Comparison of ENCODE assay signal across 9 mouse cellular contexts in the genomic region with DNA sequence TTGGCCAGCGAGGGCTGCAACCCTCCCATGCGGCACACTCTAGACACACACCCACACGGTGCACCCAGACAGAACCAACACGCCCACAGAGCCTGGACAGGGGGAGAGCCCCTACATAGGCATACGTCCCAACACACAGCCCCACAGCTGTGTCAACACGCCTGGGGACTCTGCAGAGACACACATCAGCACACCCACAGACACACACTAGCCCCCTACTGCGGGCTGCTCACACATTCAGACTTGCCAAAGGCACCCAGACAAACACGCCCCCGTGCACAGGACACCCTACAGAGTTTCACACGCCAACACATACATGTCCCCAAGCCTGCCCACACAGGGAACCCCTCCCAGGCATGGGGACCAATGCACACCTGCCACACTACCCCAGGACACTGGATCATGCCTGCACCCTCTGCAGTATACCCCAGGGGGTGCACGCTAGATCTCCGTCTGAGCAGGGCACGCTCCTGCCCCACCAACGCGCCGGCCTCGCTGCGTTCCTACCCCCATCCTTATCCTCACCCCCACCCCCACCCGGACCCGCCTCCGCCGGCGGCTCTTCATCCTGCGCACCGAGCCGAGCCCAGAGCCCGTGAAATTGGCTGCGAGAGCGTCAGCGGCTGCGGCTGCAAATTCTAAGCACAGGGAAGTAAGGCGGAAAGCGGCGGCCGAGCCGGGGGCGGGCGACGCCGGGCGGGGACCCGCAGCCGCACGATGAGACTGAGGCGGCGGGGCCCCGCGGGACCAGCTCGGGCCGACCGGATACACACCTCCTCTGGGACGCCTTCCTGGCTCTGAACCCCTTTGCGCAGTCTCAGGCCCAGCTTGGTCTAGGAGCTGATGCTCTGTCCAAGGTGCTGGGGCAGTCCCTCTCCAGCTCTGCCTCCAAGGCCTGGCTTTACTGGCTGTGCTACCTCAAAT. TPM values are rescaled to one million over a fixed set of nuclear protein-coding genes. Genes with fewer than 3 reads are reported as not detected.
DNase-seq lines count a peak whose midpoint lies in the region; ATAC-seq and TF ChIP-seq lines count a peak whose summit lies in the region.
"Had no signal": no experiment of that assay in that cellular context is flagged by ENCODE, and none has a peak within 500 bp of the region (broad histone marks: within the 10 kb centered on the region; RNA-seq: fewer than 3 reads in every experiment).

No protein-coding gene starts in this region.

- no peak overlapping the region for H3K27ac ChIP-seq in embryonic facial prominence, embryonic 12.5 days
- no peak overlapping the region; the same call in 1 of the 2 replicates for H3K27ac ChIP-seq in hindbrain, embryonic 15.5 days (replicated peaks)
- no peak overlapping the region for H3K27ac ChIP-seq in liver, embryonic 12.5 days

- peak; percentile 46 for DNase-seq in gastrocnemius, postnatal 25 days
- no peak for DNase-seq in gastrocnemius, adult 8-10 months (ENCODE audit: low spot score in 2 of 2)
- DNase-seq in right cerebral cortex, adult 2 months (ENCODE audit: low spot score in 2 of 2): peak; percentile 72 to 81
- DNase-seq in urinary bladder, postnatal 25 days (ENCODE audit: low spot score): no peak

- H3K4me2 ChIP-seq in embryonic facial prominence, embryonic 12.5 days (replicated peaks): peak overlapping the region; percentile 47
- H3K4me2 ChIP-seq in hindbrain, embryonic 15.5 days: peak overlapping the region; percentile 61
- H3K4me2 ChIP-seq in liver, embryonic 12.5 days: peak overlapping the region; percentile 41

- 0 out of 2 replicates have a peak, but pooled peaks have one; percentile 16 for ATAC-seq in embryonic facial prominence, embryonic 12.5 days (ENCODE audit: insufficient number of reproducible peaks, insufficient read depth, low FRiP score, low TSS enrichment)
- ATAC-seq in hindbrain, embryonic 15.5 days (ENCODE audit: low FRiP score, low read depth): 0 out of 2 replicates have a peak, but pooled peaks have one; percentile 16
- no peak for ATAC-seq in liver, embryonic 12.5 days
- ATAC-seq: Patski had no signal

- TF ChIP-seq CTCF in E14TG2a.4 (conservative IDR thresholded peaks at IDR 0.05; ENCODE audit: low read length): no peak

- no peaks in the 10 kb centered on the region for H3K36me3 ChIP-seq in E14TG2a.4 (ENCODE audit: insufficient read depth, low read length)
- H3K36me3 ChIP-seq in embryonic facial prominence, embryonic 12.5 days: no peaks in the 10 kb centered on the region
- H3K36me3 ChIP-seq in hindbrain, embryonic 15.5 days: no peaks in the 10 kb centered on the region
- H3K36me3 ChIP-seq in liver, embryonic 12.5 days: no peaks in the 10 kb centered on the region

- H3K9ac ChIP-seq in embryonic facial prominence, embryonic 12.5 days: no peak overlapping the region
- H3K9ac ChIP-seq in hindbrain, embryonic 15.5 days: peak overlapping the region; percentile 45
- H3K9ac ChIP-seq in liver, embryonic 12.5 days: no peak overlapping the region

- peak overlapping the region; percentile 82 for H3K4me3 ChIP-seq in E14TG2a.4 (replicated peaks; ENCODE audit: low read length)
- peak overlapping the region; percentile 32 for H3K4me3 ChIP-seq in embryonic facial prominence, embryonic 12.5 days
- H3K4me3 ChIP-seq in hindbrain, embryonic 15.5 days: peak overlapping the region; percentile 34
- peak overlapping the region; percentile 14; the same call in 1 of the 2 replicates for H3K4me3 ChIP-seq in liver, embryonic 12.5 days

- peaks cover 90% of the 10 kb centered on the region for H3K27me3 ChIP-seq in E14TG2a.4 (ENCODE audit: insufficient read depth, low read length)
- H3K27me3 ChIP-seq in embryonic facial prominence, embryonic 12.5 days: peaks cover 83% of the 10 kb centered on the region
- H3K27me3 ChIP-seq in hindbrain, embryonic 15.5 days: 0 out of 2 replicates have a peak, but pooled peaks cover 7% of the 10 kb centered on the region
- H3K27me3 ChIP-seq in liver, embryonic 12.5 days (replicated peaks): peaks cover 96% of the 10 kb centered on the region

- WGBS in embryonic facial prominence, embryonic 12.5 days: 10% methylated on average over 53 of the region's 53 CpGs
- 9% methylated on average over 47 of the region's 53 CpGs for WGBS in hindbrain, embryonic 15.5 days
- 10% methylated on average over 53 of the region's 53 CpGs for WGBS in liver, embryonic 12.5 days (ENCODE audit: insufficient replicate concordance)

- peaks cover 14% of the 10 kb centered on the region; the same call in 1 of the 2 replicates for H3K4me1 ChIP-seq in E14TG2a.4 (replicated peaks; ENCODE audit: low read depth, low read length)
- peaks cover 15% of the 10 kb centered on the region for H3K4me1 ChIP-seq in embryonic facial prominence, embryonic 12.5 days
- peaks cover 74% of the 10 kb centered on the region for H3K4me1 ChIP-seq in hindbrain, embryonic 15.5 days (replicated peaks)
- 0 out of 2 replicates have a peak, but pooled peaks cover 6% of the 10 kb centered on the region for H3K4me1 ChIP-seq in liver, embryonic 12.5 days

- H3K9me3 ChIP-seq in E14TG2a.4 (ENCODE audit: low read length): no peaks in the 10 kb centered on the region
- H3K9me3 ChIP-seq in embryonic facial prominence, embryonic 12.5 days: no peaks in the 10 kb centered on the region
- no peaks in the 10 kb centered on the region for H3K9me3 ChIP-seq in hindbrain, embryonic 15.5 days
- no peaks in the 10 kb centered on the region for H3K9me3 ChIP-seq in liver, embryonic 12.5 days (replicated peaks)

RNA-seq across cellular contexts. Expression of gene Elfn2, which starts 6.0 kb away (rescaled TPM):
- total RNA-seq in gastrocnemius, postnatal 25 days (2021): under 1 TPM; 0.05 to 0.31 TPM
- total RNA-seq in gastrocnemius, adult 8-10 months (2022): under 1 TPM in 3 of 4 experiments, not detected in 1; 0.05 to 0.11 (median 0.07) TPM
- 0.06 and 0.19 TPM in 2 replicates for polyA plus RNA-seq in embryonic facial prominence, embryonic 12.5 days (2016; fragmentation: Nextera tagmentation; extraction: Ambion mirVana)
- polyA plus RNA-seq in hindbrain, embryonic 15.5 days (2015; fragmentation: Nextera tagmentation; extraction: Ambion mirVana): 10.6 and 11.7 TPM in 2 replicates
- not detected in 2 replicates for polyA plus RNA-seq in liver, embryonic 12.5 days (2016; fragmentation: Nextera tagmentation; extraction: Ambion mirVana)

Comparison
In these comparisons a context has a peak if more than half of its experiments do, and no peak if none do; other contexts are left out.
1. DNase-seq: peak in gastrocnemius, postnatal 25 days (single experiment) and right cerebral cortex, adult 2 months (2 of 2); none in gastrocnemius, adult 8-10 months (0 of 2) and urinary bladder, postnatal 25 days (single experiment).
2. H3K4me3 ChIP-seq: peak in every context shown above with its lines; median percentile 82 in E14TG2a.4; 34 in hindbrain, embryonic 15.5 days; 32 in embryonic facial prominence, embryonic 12.5 days; 14 in liver, embryonic 12.5 days.
3. Peak in every context shown above with its lines, with median percentiles within 50 percentile points of each other: H3K4me2 ChIP-seq.